Mouse (Mus musculus): ENCODE measurements around the gene Tcf23.

DNA sequence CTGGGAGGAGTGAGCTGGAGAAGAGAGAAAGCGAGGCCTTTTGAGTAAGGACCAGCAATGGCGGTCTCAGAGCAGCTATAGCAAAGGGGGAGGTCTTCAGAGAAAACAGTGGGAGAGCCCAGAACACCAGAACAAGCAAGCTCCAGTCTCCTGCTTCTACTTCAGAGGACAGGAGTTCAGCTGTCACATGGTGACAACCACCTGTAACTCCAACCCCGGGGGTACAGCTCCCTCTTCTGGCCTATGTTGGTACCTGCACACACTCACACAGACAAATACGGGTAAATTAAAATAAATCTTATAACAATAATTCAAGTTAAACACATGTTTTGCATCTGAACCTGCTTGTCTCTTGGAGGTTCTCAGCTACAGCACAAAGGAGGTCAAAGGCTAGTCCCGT, 29.8 kb downstream of the Tcf23 start:
- TF ChIP-seq GATA1 (IDR thresholded peaks at IDR 0.05; ENCODE audit: borderline replicate concordance, low read length) (no peak), FLI1 (IDR thresholded peaks at IDR 0.05; ENCODE audit: low read length) (no peak)
